Mouse (Mus musculus) forebrain, embryonic 11.5 days (tissue): Measurements from ENCODE around the gene Traf3ip3. TPM values are rescaled to one million over a fixed set of nuclear protein-coding genes. Genes with fewer than 3 reads are reported as not detected.

Experiments
- ATAC-seq: fragments of 200-750 bp; cut with Nextera tagmentation; replicated peaks from 2 replicates; pipeline ENCODE4 v1.8.0; 2017; ENCODE audit warnings: moderate TSS enrichment; ENCODE audit not compliant: low FRiP score
- DNase-seq: peaks from one replicate; pipeline ENCODE4 v3.0.0-alpha.2; 2017; ENCODE audit warnings: low spot score
- H3K27ac ChIP-seq: fragments of 300-500 bp; sonication (generic); 2 replicates; pipeline ENCODE4 v1.5.1; 2014; ENCODE audit warnings: low read depth, low read length
- H3K27me3 ChIP-seq: fragments of 300-500 bp; sonication (generic); 2 replicates; pipeline ENCODE4 v1.6.1; 2014; ENCODE audit warnings: mild to moderate bottlenecking, low read length, mixed read lengths; ENCODE audit not compliant: control insufficient read depth, insufficient read depth
- H3K36me3 ChIP-seq: fragments of 300-500 bp; sonication (generic); 2 replicates; pipeline ENCODE4 v1.6.1; 2014; ENCODE audit warnings: mild to moderate bottlenecking, low read length, moderate library complexity, mixed read lengths; ENCODE audit not compliant: control insufficient read depth, insufficient read depth
- H3K4me1 ChIP-seq: fragments of 300-500 bp; sonication (generic); replicated peaks from 2 replicates; pipeline ENCODE4 v1.6.1; 2014; ENCODE audit warnings: low read length, mixed read lengths; ENCODE audit not compliant: control insufficient read depth, insufficient read depth
- H3K4me2 ChIP-seq: fragments of 300-500 bp; sonication (generic); 2 replicates; pipeline ENCODE4 v1.6.1; 2014; ENCODE audit warnings: low read depth, mild to moderate bottlenecking, low read length, moderate library complexity, mixed read lengths; ENCODE audit not compliant: severe bottlenecking
- H3K4me3 ChIP-seq: fragments of 300-500 bp; sonication (generic); 2 replicates; pipeline ENCODE4 v1.5.1; 2014; ENCODE audit warnings: low read depth, low read length
- H3K9ac ChIP-seq: fragments of 300-500 bp; sonication (generic); 2 replicates; pipeline ENCODE4 v1.6.1; 2014; ENCODE audit warnings: low read length
- H3K9me3 ChIP-seq: fragments of 300-500 bp; sonication (generic); 2 replicates; pipeline ENCODE4 v1.6.1; 2016; ENCODE audit warnings: low read length, mixed read lengths; ENCODE audit not compliant: control insufficient read depth
- WGBS: fragments of 180-500 bp; shearing (Covaris S2); extraction: QIAGEN DNeasy Blood & Tissue Kit; methylation state at CpG from one replicate; pipeline ENCODE4 v1.1.7; 2014; 5-methylcytosine and 5-hydroxymethylcytosine counted together
- polyA plus RNA-seq: library from polyadenylated mRNA; unstranded; fragments of >200 nt; fragmentation: Nextera tagmentation; extraction: Ambion mirVana; gene quantifications from 2 replicates; pipeline ENCODE4 v1.2.1, GENCODE M21; 2014

Gene Traf3ip3
- polyA plus RNA-seq, 1 experiment from 2014 or later: 2.3 TPM

DNA sequence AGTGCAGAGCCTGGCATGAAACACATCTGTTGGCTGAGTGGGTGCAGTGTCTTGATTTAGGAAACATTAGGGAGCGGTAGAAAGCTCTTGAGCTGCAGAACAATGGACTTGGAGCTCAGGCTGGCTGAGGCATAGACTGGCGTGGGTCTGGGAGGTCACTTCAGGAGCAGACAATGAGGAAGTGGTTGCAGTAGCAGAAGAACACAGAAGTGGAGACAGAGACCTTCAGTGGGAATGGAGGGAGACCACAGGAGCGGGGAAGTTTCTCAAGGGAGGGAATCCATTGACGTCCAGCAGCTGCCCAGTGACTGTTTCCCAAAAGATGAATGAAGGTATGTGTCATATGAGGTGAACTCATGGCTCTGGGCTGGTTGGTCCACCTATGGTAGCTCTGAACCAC is 56.4 kb downstream of the Traf3ip3 start:
- H3K27me3 ChIP-seq: no peaks in the 10 kb centered on the region
- 84% methylated on average over 4 of the region's 4 CpGs for WGBS
- H3K4me3 ChIP-seq: no peak overlapping the region
- ATAC-seq (no peak), DNase-seq (no peak)
- H3K9me3 ChIP-seq: no peaks in the 10 kb centered on the region
- H3K36me3 ChIP-seq: no peaks in the 10 kb centered on the region
- no peaks in the 10 kb centered on the region for H3K4me1 ChIP-seq
- no peak overlapping the region for H3K4me2 ChIP-seq
- no peak overlapping the region for H3K27ac ChIP-seq
- H3K9ac ChIP-seq: no peak overlapping the region

DNA sequence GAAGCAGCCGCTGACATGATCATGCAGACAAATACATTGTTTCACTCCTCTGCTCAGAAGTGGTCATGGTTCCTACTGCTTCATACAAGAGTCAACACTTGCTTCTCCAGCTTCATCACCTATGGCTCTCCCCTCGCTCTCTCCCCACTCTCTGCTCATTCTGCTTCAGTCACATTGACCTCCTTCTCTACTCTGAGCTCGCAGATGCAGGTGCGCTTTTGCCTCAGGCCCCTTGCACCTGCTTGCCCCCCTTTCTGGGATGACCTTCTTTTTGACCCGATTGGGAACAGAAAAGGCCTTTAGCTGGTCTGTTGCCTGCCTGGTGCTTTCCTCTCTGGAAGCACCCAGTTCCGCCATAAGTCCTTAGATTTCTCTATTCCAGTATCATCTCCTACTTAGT is 57.0 kb downstream of the Traf3ip3 start:
- no peak overlapping the region for H3K9ac ChIP-seq
- 87% methylated on average over 6 of the region's 6 CpGs for WGBS
- no peaks in the 10 kb centered on the region for H3K36me3 ChIP-seq
- H3K4me1 ChIP-seq: no peaks in the 10 kb centered on the region
- ATAC-seq: no peak
- H3K27me3 ChIP-seq: no peaks in the 10 kb centered on the region
- no peak for DNase-seq
- H3K4me3 ChIP-seq: no peak overlapping the region
- no peak overlapping the region for H3K27ac ChIP-seq
- no peaks in the 10 kb centered on the region for H3K9me3 ChIP-seq
- H3K4me2 ChIP-seq: no peak overlapping the region

DNA sequence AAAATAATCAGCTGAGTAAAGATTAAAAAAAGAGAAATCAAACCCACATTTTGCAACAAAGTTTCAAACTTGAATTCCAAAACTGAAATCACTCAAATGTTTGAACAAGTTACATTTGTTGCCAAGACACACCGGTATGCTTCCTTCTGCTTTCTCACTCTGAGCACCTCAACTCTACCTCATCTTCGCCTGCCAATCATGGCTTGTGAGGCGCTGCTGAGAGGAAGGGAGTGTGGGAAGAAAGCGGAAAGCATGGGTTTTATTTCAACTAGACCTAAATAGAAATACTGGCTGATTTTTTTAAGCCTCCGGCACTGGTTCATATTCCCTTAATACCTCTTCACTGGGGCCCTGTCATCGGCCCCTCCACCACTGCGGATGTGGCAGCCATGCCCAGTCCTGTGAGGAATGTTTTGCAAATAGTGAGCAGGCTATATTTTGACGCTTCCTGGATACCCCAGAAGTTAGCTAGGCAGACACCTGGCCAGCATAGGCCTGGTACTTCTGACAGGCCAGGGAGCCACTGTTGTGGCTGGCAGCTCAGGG is 58.9 kb downstream of the Traf3ip3 start:
- H3K9me3 ChIP-seq: no peaks in the 10 kb centered on the region
- 87% methylated on average over 8 of the region's 8 CpGs for WGBS
- no peaks in the 10 kb centered on the region for H3K4me1 ChIP-seq
- DNase-seq (no peak), ATAC-seq (no peak)
- H3K4me2 ChIP-seq: no peak overlapping the region
- H3K36me3 ChIP-seq: no peaks in the 10 kb centered on the region
- no peaks in the 10 kb centered on the region for H3K27me3 ChIP-seq
- H3K27ac ChIP-seq: no peak overlapping the region
- H3K4me3 ChIP-seq: no peak overlapping the region
- H3K9ac ChIP-seq: no peak overlapping the region

DNA sequence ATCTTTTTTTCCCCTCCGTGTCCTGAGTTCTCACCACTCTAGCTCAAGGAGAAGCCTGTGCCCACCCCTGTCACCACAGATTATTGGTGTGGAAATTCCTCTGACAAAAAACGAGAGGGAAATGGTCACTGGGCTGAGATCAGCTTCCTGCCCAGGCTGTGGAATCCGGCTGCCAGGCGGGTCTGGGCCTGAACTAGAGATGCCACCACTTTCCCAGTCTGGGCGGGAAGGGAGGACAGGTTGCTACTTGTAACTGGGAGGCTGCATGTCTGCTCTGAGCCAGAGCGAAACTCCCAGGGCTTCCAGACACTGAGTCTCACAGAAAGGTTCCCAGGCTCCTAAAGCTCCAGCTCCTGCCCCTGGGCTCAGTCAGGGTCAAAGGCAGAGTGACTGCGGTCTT is 60.4 kb downstream of the Traf3ip3 start:
- Histone ChIP-seq H3K9me3 (no peaks in the 10 kb centered on the region), H3K4me3 (no peak overlapping the region), H3K9ac (no peak overlapping the region), H3K36me3 (no peaks in the 10 kb centered on the region), H3K27ac (no peak overlapping the region), H3K4me1 (no peaks in the 10 kb centered on the region), H3K27me3 (no peaks in the 10 kb centered on the region), H3K4me2 (no peak overlapping the region)
- 81% methylated on average over 7 of the region's 7 CpGs for WGBS
- DNase-seq (no peak), ATAC-seq (no peak)

DNA sequence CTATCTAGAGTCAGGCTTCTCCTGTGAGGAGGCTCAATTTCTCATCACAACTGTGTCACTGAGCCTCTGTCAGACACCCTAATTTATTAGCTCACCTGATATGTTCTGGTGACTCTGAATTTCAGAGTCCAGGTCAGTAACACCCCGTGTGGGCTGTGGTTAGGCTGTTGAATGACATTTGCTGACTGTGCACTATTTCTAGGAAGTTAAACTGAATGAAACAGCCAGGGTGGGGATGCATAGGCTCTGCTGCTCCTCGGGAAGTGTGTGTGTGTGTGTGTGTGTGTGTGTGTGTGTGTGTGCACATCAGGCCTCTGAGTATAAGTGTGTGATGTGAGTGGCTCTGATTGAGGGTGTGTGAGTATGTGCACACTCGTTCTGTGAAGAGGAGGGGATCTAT is 62.8 kb downstream of the Traf3ip3 start:
- H3K4me1 ChIP-seq: no peaks in the 10 kb centered on the region
- H3K27ac ChIP-seq: no peak overlapping the region
- H3K4me3 ChIP-seq: no peak overlapping the region
- no peaks in the 10 kb centered on the region for H3K9me3 ChIP-seq
- WGBS: 70% methylated on average over 3 of the region's 3 CpGs
- H3K27me3 ChIP-seq: no peaks in the 10 kb centered on the region
- DNase-seq: no peak
- H3K4me2 ChIP-seq: no peak overlapping the region
- ATAC-seq: no peak
- no peaks in the 10 kb centered on the region for H3K36me3 ChIP-seq
- H3K9ac ChIP-seq: no peak overlapping the region

DNA sequence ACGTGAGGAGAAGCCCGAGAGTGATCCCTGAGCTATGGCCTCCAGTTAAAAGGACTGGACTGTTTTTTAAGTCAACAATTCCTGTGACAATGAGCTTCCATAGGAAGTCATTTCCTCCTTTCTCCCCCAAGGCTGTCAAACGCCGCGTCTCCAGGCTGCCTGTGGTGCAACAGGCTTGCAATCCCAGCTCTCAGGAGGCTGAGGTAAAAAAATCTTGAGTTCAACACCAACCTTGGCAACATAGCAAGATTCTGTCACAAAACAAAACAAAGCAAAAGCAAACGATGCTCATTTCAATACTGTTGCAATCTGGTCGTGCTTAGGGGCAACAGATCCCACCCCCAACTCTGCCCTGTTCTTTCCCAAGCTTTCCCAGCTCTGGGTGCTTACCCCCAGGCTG is 63.4 kb downstream of the Traf3ip3 start:
- Histone ChIP-seq H3K4me1 (no peaks in the 10 kb centered on the region), H3K4me2 (no peak overlapping the region), H3K36me3 (no peaks in the 10 kb centered on the region), H3K27ac (no peak overlapping the region), H3K27me3 (no peaks in the 10 kb centered on the region), H3K9ac (no peak overlapping the region), H3K9me3 (no peaks in the 10 kb centered on the region), H3K4me3 (no peak overlapping the region)
- WGBS: 60% methylated on average over 7 of the region's 7 CpGs
- ATAC-seq: no peak
- no peak for DNase-seq

DNA sequence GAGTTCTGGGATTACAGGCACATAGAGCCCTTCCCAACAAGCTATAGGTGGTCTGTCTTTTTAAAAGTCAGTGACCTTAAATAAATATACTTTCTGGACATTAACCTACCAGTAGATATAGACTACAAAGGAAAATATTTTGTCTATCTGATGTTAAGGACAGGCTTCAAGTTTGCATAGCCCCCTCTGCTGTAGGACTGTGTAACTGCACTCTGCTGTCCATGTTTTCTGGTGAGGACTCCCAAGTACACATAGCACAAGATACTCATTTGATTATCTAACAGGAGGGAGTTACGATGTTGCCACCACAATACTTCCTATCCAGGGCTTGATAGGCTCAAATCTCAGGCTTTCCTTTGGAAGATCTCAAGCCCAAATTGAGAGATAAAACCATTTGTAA is 67.8 kb downstream of the Traf3ip3 start:
- peaks cover 5% of the 10 kb centered on the region; the same call in 1 of the 2 replicates for H3K4me1 ChIP-seq
- H3K9me3 ChIP-seq: no peaks in the 10 kb centered on the region
- no peak for DNase-seq
- no peak overlapping the region for H3K9ac ChIP-seq
- WGBS: 83% methylated on average over 1 of the region's 1 CpGs
- no peak overlapping the region for H3K27ac ChIP-seq
- no peaks in the 10 kb centered on the region for H3K27me3 ChIP-seq
- no peak overlapping the region for H3K4me3 ChIP-seq
- no peak for ATAC-seq
- no peak overlapping the region for H3K4me2 ChIP-seq
- no peaks in the 10 kb centered on the region for H3K36me3 ChIP-seq

DNA sequence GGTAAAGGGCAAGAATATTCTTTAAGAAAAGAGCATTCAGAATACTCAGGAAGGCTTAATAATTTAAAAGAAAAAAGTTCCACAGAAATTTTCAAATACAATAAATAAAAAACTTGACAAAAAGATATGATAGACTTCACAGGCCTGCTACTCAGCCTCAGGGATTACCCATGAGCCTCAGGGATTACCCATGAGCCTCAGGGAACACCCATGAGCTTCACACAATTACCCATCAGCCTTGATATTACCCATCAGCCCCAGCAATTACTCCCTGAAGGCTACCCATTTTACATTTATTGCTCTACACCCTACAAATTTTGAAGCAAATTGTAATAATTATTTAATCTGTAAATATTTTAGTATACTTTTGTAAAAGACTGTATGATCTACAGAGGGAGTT is 69.1 kb downstream of the Traf3ip3 start:
- no peak for ATAC-seq
- H3K4me3 ChIP-seq: no peak overlapping the region
- H3K27ac ChIP-seq: no peak overlapping the region
- H3K4me1 ChIP-seq: peaks cover 5% of the 10 kb centered on the region; the same call in 1 of the 2 replicates
- H3K27me3 ChIP-seq: no peaks in the 10 kb centered on the region
- no peak for DNase-seq
- peaks cover 2% of the 10 kb centered on the region; the same call in 1 of the 2 replicates for H3K36me3 ChIP-seq
- no peak overlapping the region for H3K4me2 ChIP-seq
- no peak overlapping the region for H3K9ac ChIP-seq
- no peaks in the 10 kb centered on the region for H3K9me3 ChIP-seq

DNA sequence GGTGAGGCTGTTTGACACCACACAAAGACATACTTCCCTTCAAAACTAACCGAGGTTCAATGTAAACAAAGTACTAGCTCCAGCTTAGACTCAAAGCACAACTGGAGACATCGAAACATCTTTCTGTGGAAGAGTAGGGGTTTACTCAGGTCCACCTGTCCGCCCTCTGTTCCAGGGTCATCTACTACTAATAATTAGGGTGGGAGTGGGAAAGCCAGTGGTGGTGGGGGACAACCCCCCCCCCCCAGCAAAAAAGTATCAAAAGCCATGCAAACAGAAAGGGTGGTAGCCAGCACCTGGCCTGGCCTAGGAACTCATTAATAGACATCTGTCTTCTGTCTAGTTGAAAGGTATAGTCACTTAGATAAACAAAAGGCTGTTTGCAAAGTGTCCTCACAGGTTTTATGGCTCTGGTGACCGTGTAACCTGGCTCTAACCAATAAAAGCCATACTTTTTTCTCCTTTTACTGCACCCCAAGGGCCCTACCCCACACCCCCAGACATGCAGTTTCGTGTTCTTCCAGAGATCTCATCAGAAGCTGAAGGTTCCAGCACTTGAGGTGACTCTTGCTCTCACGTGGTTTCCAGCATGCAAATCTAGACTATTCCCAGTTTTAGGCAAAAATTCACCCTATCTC is 70.1 kb downstream of the Traf3ip3 start:
- ATAC-seq: no peak

More for the DNA sequence above, 70.1 kb downstream of the Traf3ip3 start:
- H3K36me3 ChIP-seq: peaks cover 2% of the 10 kb centered on the region; the same call in 1 of the 2 replicates
- DNase-seq: no peak
- WGBS: 88% methylated on average over 6 of the region's 6 CpGs
- no peak overlapping the region for H3K4me2 ChIP-seq
- no peaks in the 10 kb centered on the region for H3K9me3 ChIP-seq
- no peak overlapping the region for H3K4me3 ChIP-seq
- peaks cover 5% of the 10 kb centered on the region; the same call in 1 of the 2 replicates for H3K4me1 ChIP-seq
- no peaks in the 10 kb centered on the region for H3K27me3 ChIP-seq
- H3K9ac ChIP-seq: no peak overlapping the region
- H3K27ac ChIP-seq: no peak overlapping the region
